Mouse (Mus musculus) midbrain, postnatal 0 days (tissue): ENCODE measurements around the gene Neu3. TPM values are rescaled to one million over a fixed set of nuclear protein-coding genes. Genes with fewer than 3 reads are reported as not detected.
"Not testable (repeated sequence)": the region's sequence is repeated elsewhere in the genome, so short reads cannot be mapped to it uniquely, and the experiment has no call there.

ENCODE experiments used
- ATAC-seq: fragments of 200-750 bp; cut with Nextera tagmentation; 2 replicates; pipeline ENCODE4 v1.8.0; 2017; ENCODE audit warnings: moderate number of reproducible peaks, mild to moderate bottlenecking, moderate TSS enrichment, moderate library complexity; ENCODE audit not compliant: low FRiP score
- DNase-seq: peaks from one replicate; pipeline ENCODE4 v3.0.0-alpha.2; 2015; ENCODE audit warnings: low spot score
- H3K27ac ChIP-seq: fragments of 300-500 bp; sonication (generic); 2 replicates; pipeline ENCODE4 v1.5.1; 2014; ENCODE audit warnings: low read depth, mild to moderate bottlenecking, low read length, mixed read lengths
- H3K27me3 ChIP-seq: fragments of 300-500 bp; sonication (generic); 2 replicates; pipeline ENCODE4 v1.6.1; 2014; ENCODE audit warnings: low read length, control low read depth, mixed read lengths; ENCODE audit not compliant: insufficient read depth
- H3K36me3 ChIP-seq: fragments of 300-500 bp; sonication (generic); 2 replicates; pipeline ENCODE4 v1.6.1; 2014; ENCODE audit warnings: low read length, control low read depth, mixed read lengths; ENCODE audit not compliant: insufficient read depth
- H3K4me1 ChIP-seq: fragments of 300-500 bp; sonication (generic); 2 replicates; pipeline ENCODE4 v1.6.1; 2014; ENCODE audit warnings: mild to moderate bottlenecking, control low read depth, antibody characterized with exemption, low read length, mixed read lengths; ENCODE audit not compliant: insufficient read depth
- H3K4me2 ChIP-seq: fragments of 300-500 bp; sonication (generic); 2 replicates; pipeline ENCODE4 v1.6.1; 2014; ENCODE audit warnings: low read depth, mild to moderate bottlenecking, low read length, mixed read lengths; ENCODE audit not compliant: poor library complexity, severe bottlenecking
- H3K4me3 ChIP-seq: fragments of 300-500 bp; sonication (generic); 2 replicates; pipeline ENCODE4 v1.5.1; 2014; ENCODE audit warnings: low read depth, mild to moderate bottlenecking, low read length, moderate library complexity
- H3K9ac ChIP-seq: fragments of 300-500 bp; sonication (generic); replicated peaks from 2 replicates; pipeline ENCODE4 v1.6.1; 2014; ENCODE audit warnings: mild to moderate bottlenecking, low read length, moderate library complexity, mixed read lengths; ENCODE audit not compliant: poor library complexity, severe bottlenecking
- H3K9me3 ChIP-seq: fragments of 300-500 bp; sonication (generic); 2 replicates; pipeline ENCODE4 v1.6.1; 2016; ENCODE audit warnings: low read length, control low read depth
- CTCF ChIP-seq: IDR thresholded peaks from 2 replicates; pipeline ENCODE4 v1.5.1; 2016; ENCODE audit warnings: antibody characterized with exemption, mild to moderate bottlenecking
- WGBS: fragments of 180-500 bp; shearing (Covaris S2); extraction: QIAGEN DNeasy Blood & Tissue Kit; methylation state at CpG from one replicate; pipeline ENCODE4 v1.1.7; 2014; 5-methylcytosine and 5-hydroxymethylcytosine counted together
- polyA plus RNA-seq: library from polyadenylated mRNA; unstranded; fragments of >200 nt; fragmentation: Nextera tagmentation; extraction: Ambion mirVana; gene quantifications from 2 replicates; pipeline ENCODE4 v1.2.1, GENCODE M21; 2015
- total RNA-seq: library from RNA; depleted of rRNA; stranded (reverse); fragments of >200 nt; gene quantifications from 2 replicates; pipeline ENCODE4 v1.2.3, GENCODE M21; 2014

Neu3 gene
- total and polyA plus RNA-seq, 2 experiments from 2014 or later: 1.8 TPM

- H3K4me2 ChIP-seq: no peak overlapping the region
- no peaks in the 10 kb centered on the region for H3K9me3 ChIP-seq
- H3K27ac ChIP-seq: no peak overlapping the region
- ATAC-seq: no peak
- WGBS: 69% methylated on average over 6 of the region's 6 CpGs
- no peak for TF ChIP-seq CTCF
- no peaks in the 10 kb centered on the region for H3K36me3 ChIP-seq
- no peak for DNase-seq
- no peaks in the 10 kb centered on the region for H3K27me3 ChIP-seq
- H3K4me1 ChIP-seq: no peaks in the 10 kb centered on the region
- no peak overlapping the region for H3K4me3 ChIP-seq
- H3K9ac ChIP-seq: no peak overlapping the region
These were observed 2.1 kb downstream of the Neu3 start for GRCm38 (mm10) chr7:99826096-99826495.

- Histone ChIP-seq H3K27me3 (no peaks in the 10 kb centered on the region), H3K36me3 (no peaks in the 10 kb centered on the region), H3K4me1 (no peaks in the 10 kb centered on the region), H3K4me2 (no peak overlapping the region), H3K9ac (no peak overlapping the region), H3K27ac (no peak overlapping the region), H3K4me3 (no peak overlapping the region), H3K9me3 (no peaks in the 10 kb centered on the region)
- DNase-seq: no peak
- no peak for TF ChIP-seq CTCF
- WGBS: 88% methylated on average over 9 of the region's 9 CpGs
- no peak for ATAC-seq
These were observed 2.7 kb downstream of the Neu3 start for GRCm38 (mm10) chr7:99825511-99825910.

- Histone ChIP-seq H3K9ac (no peak overlapping the region), H3K4me2 (no peak overlapping the region), H3K27me3 (no peaks in the 10 kb centered on the region), H3K4me1 (no peaks in the 10 kb centered on the region), H3K27ac (no peak overlapping the region), H3K36me3 (no peaks in the 10 kb centered on the region), H3K9me3 (no peaks in the 10 kb centered on the region), H3K4me3 (no peak overlapping the region)
- ATAC-seq: no peak
- WGBS: 93% methylated on average over 16 of the region's 16 CpGs
- no peak for DNase-seq
- no peak for TF ChIP-seq CTCF
These were observed 3.4 kb downstream of the Neu3 start for GRCm38 (mm10) chr7:99824649-99825483.

- no peak for ATAC-seq
- H3K9ac ChIP-seq: no peak overlapping the region
- WGBS: 85% methylated on average over 10 of the region's 10 CpGs
- H3K4me1 ChIP-seq: no peaks in the 10 kb centered on the region
- no peak overlapping the region for H3K27ac ChIP-seq
- H3K27me3 ChIP-seq: no peaks in the 10 kb centered on the region
- no peaks in the 10 kb centered on the region for H3K9me3 ChIP-seq
- DNase-seq: no peak
- H3K4me3 ChIP-seq: no peak overlapping the region
- no peak overlapping the region for H3K4me2 ChIP-seq
- H3K36me3 ChIP-seq: no peaks in the 10 kb centered on the region
- no peak for TF ChIP-seq CTCF
These were observed 5.1 kb downstream of the Neu3 start for GRCm38 (mm10) chr7:99823045-99823663.

- no peak for TF ChIP-seq CTCF
- Histone ChIP-seq H3K4me1 (no peaks in the 10 kb centered on the region), H3K27ac (no peak overlapping the region), H3K9ac (no peak overlapping the region), H3K36me3 (no peaks in the 10 kb centered on the region), H3K9me3 (no peaks in the 10 kb centered on the region), H3K4me3 (no peak overlapping the region), H3K4me2 (no peak overlapping the region), H3K27me3 (no peaks in the 10 kb centered on the region)
- DNase-seq: no peak
- WGBS: 89% methylated on average over 5 of the region's 5 CpGs
- ATAC-seq: no peak
These were observed 5.8 kb downstream of the Neu3 start for GRCm38 (mm10) chr7:99822426-99822825.

- no peak for ATAC-seq
- no peak overlapping the region for H3K4me2 ChIP-seq
- H3K4me1 ChIP-seq: no peaks in the 10 kb centered on the region
- no peak for DNase-seq
- H3K36me3 ChIP-seq: no peaks in the 10 kb centered on the region
- no peak overlapping the region for H3K27ac ChIP-seq
- H3K27me3 ChIP-seq: no peaks in the 10 kb centered on the region
- TF ChIP-seq CTCF: no peak
- WGBS: 84% methylated on average over 2 of the region's 2 CpGs
- H3K4me3 ChIP-seq: no peak overlapping the region
- H3K9ac ChIP-seq: no peak overlapping the region
- no peaks in the 10 kb centered on the region for H3K9me3 ChIP-seq
These were observed 6.3 kb downstream of the Neu3 start for GRCm38 (mm10) chr7:99821953-99822352.

- not testable (repeated sequence) for H3K4me2 ChIP-seq, H3K27me3 ChIP-seq
- WGBS: 25% methylated on average over 9 of the region's 9 CpGs
These were observed 10.0 kb downstream of the Neu3 start for GRCm38 (mm10) chr7:99818181-99818725.

More at GRCm38 (mm10) chr7:99818181-99818725, 10.0 kb downstream of the Neu3 start:
- not testable (repeated sequence) for ATAC-seq, H3K9ac ChIP-seq, H3K4me1 ChIP-seq, H3K4me3 ChIP-seq, DNase-seq, H3K9me3 ChIP-seq, H3K27ac ChIP-seq, H3K36me3 ChIP-seq
